Mouse (Mus musculus) C3H10T1/2 (cell line): Measurements from ENCODE around the gene Arid5b. TPM values are rescaled to one million over a fixed set of nuclear protein-coding genes. Genes with fewer than 3 reads are reported as not detected.

ENCODE experiments used
- polyA plus RNA-seq, 2 experiments: library from polyadenylated mRNA; unstranded; fragments of >200 nt; fragmentation: generic; extraction: Trizol; gene quantifications; one replicate each; pipeline ENCODE4 v1.2.1; 2012; ENCODE audit warnings: missing spikeins in 2 of 2

Gene Arid5b
- 1 to 10 TPM; 1.1 to 9.5 TPM for polyA plus RNA-seq

GRCm38 (mm10) chr10:68278632-68279361, at the start of gene Arid5b:
Gene Arid5b, minus strand, starts transcription at chr10:68278740.

